Mouse (Mus musculus) lung, postnatal 4 days (tissue): Measurements from ENCODE around the gene Uckl1.

Source experiments
- DNase-seq, 2 experiments: peaks; one replicate each; pipeline ENCODE4 v3.0.0; 2021

Gene Uckl1

DNA sequence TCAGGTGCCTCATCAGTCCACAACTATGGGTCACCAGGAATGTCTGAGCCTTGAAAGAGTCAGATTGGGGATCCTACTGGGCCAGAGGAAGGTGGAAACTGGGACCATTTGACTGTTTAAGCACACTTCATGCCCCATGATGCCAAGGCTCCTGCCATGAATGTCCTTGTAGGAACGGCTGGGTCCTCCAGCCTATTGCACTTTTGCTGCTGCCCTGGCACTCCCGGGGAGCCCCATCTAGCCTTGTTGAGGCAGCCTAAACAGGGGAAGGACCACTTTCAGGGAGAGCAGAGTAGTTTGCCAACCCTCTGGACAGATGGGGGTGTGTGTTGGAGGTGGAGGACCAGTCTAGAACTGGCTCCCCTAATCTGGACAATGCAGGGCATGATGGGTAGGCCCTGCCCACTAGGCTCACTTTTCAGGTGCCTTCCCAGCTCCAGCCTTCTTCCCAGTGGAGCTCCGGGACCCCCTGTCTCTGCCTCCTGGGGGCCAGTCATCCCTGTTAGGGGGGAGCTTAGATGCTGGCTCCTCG, at the start of gene Uckl1:
Uckl1 (minus strand) TSS at position 482 of the 532 bp plus-strand sequence.
- DNase-seq, result peak in 1 of 2 experiments; percentile 21

GRCm38 (mm10) chr2:181632624-181633023, 47.9 kb upstream of the Uckl1 start:
- no peak for DNase-seq

DNA sequence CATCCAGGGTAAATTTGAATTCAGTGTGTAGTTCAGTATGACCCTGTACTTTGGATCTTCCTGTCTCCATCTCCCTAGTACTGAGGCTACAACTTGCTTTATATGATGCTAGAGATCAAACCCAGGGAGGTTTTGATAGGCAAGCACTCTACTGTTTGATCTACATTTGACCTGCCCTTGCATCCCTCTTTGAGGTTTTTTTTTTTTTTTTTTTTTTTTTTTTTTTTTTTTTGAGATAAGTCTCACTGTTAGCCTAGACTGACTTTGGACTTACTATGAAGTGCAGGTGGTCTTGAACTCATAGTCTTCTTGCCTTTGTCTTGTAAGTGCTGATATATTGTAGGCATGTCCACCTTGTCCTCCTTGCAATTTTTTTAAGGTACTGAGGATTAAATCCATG, 43.8 kb upstream of the Uckl1 start:
- DNase-seq, result no peak

DNA sequence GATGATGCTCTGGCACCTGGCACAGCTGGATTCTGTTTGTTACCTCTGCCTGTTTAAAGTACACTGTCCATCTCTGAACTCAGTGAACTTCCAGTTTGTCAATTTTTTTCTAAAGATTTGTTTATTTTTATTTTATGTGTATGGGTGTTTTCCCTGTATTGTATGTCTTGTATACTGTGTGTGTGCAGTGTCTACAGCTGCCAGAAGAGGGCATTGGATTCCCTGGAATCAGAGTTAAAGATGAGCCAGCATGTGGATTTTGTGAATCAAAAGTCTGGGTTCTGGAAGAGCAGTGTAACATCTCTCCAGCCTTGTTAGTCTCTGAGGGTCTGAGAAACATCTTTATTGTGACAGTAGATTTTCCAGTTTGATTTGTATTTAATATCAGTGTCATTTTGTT, 38.7 kb upstream of the Uckl1 start:
- DNase-seq, result peak in 1 of 2 experiments; percentile 28

- no peak for DNase-seq
Measured at GRCm38 (mm10) chr2:181618761-181619495, 34.2 kb upstream of the Uckl1 start.

GRCm38 (mm10) chr2:181602367-181602766, 17.7 kb upstream of the Uckl1 start:
- no peak for DNase-seq

DNA sequence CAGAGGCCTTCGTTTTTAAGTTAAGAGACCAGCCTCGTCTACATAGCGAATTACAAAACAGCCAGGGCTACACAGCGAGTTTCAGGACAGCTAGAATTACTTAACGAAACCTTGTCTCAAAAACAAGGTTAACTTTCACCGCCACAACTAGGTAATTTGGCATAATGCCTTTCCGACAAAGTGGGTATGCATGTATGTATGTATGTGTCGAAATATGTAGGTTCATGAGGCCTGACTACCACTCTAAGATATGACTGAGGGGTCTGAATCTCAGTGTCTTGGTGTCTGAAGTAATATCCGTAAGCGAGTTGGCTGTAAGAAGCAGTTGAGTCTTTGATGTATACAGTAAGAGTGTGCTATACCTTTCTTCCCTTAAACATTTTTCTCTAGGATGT, 17.1 kb upstream of the Uckl1 start:
- DNase-seq, result no peak

- peak; percentile 97 for DNase-seq
Measured at GRCm38 (mm10) chr2:181600828-181601750, 16.4 kb upstream of the Uckl1 start.

GRCm38 (mm10) chr2:181600226-181600758, 15.6 kb upstream of the Uckl1 start:
- DNase-seq, result no peak

DNA sequence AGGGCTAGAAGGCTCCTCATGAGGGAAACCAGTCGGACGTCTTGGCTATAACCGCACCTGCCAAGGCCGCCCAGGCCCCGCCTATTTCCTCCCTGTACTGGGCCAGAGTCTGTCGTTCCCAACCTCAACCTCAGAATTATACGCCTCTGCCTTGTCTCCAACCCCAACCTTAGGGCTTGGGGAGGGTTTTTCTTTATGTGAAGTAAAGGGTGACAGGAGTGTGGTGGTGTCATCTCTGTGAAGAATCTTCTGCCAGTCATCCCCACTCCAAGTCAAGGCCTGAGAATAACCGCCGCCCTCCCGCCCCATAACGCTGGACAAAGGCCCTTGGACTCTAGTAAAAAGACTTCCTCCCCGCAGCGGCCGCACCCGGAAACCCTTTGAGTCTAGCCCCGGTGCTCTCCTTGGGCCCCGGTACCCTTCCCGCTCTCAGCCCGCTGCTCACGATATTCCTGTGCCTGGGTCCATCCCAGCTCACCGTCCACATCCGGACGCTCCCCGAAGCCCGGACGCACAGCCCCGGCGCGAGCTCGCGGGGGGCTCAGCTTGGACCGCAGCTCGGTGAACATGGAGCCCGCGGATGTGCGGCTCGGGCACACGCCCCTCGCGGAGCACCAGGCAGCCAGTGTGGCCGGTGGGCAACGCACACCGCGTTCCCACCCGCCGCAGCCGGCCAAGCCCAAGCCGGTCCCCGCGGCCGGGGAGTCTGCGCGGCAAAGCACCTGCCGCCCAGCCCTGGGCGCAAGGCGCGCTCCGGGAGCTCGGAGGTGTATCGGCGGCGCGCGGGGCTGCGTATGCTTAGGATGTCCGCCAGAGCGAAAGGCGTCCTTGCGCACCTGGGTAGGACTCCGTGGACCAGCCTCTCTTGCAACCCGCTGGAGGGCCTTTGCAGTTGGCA, 14.0 kb upstream of the Uckl1 start, which contains the start of gene Samd10:
Samd10 (minus strand) TSS at position 759 of the 898 bp plus-strand sequence.
- DNase-seq, result peak; percentile 73 to 80

DNA sequence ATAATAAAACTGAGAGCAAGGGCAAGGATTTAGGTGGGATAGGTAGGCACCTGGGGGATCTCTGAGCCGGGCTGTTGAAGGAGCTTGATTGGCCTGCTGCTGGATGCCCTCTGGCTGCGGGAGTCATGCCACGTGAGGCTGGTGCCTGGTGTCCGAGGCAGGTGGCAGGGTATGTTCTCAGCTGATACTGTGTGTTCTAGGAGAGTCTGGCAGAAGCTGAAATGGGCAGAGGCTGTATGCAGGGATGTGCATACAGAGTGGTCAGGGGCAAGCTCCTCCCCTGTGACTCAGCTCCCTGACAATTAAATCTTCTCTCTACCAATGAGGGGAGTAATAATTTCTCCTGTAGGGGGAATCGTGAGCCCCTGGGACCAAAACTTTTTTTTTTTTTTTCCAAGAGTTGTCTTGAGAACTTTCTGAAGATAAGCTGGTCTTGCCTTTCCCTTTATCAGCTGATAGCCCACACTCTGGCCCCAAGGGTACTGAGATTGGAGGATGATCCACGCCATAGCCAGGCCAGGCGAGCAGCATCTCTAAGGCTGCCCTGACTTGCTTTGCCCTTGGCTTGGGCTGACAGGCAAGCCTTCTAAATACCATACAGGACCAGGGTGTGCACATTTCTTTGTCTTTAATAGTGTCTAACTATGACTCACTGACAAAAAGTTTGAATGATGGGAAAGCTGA, 12.8 kb upstream of the Uckl1 start:
- peak in 1 of 2 experiments; percentile 21 for DNase-seq

DNA sequence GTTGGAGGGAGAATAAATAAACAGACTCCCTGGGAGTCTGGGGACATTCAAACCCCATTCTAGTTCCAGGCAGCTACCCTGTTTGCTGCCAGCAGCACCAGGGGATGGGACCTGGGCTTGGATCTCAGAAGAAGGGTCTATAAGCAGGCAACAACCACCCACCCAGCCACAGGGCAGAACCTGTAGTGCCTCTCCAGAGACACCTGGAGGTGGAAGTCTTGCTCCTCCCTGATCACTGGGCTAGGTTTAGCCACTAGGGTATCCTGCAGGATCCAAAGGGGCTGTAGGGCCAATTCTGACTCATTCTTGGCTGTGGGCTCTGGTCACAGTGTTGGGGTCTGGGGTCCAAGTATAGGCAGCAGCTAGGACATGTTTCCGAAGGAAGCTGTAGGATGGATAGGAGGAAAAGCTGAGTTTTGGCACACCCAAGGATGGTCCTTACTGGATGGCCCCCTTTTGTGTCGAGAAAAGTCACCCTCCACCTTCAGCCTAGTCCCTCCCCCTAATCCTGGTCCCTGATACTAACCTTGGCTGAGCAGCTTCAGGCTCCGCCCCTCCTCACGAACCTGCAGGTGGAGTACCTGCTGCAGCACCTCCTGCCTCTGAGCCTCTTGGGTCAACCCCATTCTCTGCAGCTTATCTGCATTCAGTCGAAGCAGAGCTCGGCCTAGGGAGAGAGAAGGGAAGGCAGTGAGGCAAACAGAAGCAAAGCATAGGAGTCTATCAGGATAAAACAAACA, 11.7 kb upstream of the Uckl1 start:
- DNase-seq, result peak; percentile 3 to 21

DNA sequence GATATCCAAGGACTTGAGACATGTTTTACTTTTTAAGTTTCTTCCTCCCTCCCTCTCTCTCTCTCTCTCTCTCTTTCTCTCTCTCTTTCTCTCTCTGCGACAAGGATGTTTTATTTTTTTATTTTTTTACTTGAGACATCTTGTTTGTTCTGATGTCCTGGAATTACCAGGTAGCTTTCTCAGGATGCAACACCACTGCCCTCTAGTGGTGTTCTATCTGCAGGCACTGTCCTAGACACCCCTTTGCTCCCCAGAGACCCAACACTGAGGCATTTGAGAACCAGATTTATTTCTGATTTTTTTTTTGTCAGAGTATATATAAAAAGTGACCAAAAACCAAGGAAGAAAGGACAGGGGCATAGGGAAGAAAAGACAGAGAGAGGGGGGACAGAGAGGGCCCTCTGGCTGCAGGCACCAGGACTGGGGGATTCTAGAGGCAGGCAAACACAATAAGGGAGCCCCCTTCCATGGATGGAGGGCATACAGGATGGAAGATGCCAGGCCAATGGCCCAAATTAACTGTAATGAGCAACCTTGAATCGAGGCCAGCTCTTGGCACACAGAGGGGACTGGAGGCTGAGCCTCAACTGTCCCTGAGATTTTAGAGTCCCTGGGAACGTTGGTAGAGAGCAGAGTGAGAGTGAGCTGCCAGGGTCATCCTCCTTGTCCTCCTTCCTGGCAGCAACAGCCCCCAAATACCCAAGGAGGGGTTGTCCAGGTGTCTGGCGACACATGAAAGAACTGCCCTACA, 10.4 kb upstream of the Uckl1 start:
- peak in 1 of 2 experiments; percentile 46 for DNase-seq

- DNase-seq, result peak in 1 of 2 experiments; percentile 3
Measured at GRCm38 (mm10) chr2:181593937-181594336, 9.2 kb upstream of the Uckl1 start.

DNA sequence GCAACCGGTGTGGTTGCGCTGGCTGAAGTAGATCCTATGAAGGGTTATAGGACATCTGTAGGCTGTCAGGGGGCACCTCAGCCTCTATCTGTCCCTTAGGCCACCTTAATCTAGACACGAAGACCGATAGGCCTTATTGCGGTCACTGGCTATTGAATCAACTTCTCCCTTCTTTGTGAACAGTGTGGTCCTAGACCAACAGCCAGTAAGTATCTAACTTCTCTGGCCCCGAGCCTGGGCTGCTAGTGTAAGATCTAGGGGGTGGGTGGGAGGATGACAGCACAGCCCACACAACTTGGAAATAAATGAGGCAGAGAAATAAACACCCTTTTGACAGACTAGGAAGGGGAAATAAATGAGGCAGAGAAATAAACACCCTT, 8.3 kb upstream of the Uckl1 start:
- DNase-seq, result no peak

DNA sequence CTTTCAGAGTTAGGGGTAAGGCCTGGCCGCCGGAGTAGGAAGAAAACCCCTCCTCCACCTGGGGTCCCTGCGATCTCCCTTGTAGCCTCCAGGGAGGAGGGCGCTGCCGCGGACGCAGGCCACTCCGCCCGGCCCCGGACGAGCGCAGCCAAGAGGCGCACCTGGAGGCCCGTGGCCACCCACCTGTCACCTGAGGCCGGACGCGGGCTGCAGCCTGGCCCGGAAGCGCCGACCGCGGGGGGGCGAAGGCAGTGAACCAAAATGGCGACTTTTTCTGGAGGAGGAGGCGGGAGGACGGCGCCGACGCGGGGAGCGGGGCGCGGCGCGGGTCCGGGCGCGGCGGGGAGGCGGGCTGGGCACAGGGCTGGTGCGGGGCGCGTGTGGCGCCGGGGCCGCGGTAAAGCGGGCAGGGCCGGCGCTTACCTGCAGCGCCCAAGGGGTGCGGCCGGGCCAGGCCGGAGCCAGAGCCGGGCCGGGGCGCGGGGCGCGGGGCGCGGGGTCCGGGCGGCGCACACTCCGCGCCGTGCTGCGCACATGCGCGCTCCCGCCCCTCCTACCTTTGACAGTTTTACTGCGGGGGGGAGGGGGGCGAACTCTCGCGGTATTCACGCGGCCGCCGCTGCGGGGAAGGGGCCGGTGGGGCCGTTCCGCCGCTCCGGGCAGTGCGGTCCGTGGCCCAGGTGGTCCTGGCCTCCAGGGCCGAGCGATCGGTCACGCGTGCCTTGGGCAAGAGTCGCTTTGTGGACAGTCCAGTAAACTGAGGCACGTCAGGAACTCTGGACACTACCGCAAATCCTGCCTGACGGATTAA, 7.7 kb upstream of the Uckl1 start, which contains the start of gene Zfp512b:
Zfp512b (minus strand) TSS at position 573 of the 811 bp plus-strand sequence.
- peak; percentile 78 to 83 for DNase-seq

- peak in 1 of 2 experiments; percentile 25 for DNase-seq
Measured at GRCm38 (mm10) chr2:181591528-181592085, 6.9 kb upstream of the Uckl1 start, which contains the start of gene Prpf6. Gene Prpf6, plus strand, starts transcription at chr2:181591868.

GRCm38 (mm10) chr2:181590471-181590870, 5.8 kb upstream of the Uckl1 start:
- no peak for DNase-seq

DNA sequence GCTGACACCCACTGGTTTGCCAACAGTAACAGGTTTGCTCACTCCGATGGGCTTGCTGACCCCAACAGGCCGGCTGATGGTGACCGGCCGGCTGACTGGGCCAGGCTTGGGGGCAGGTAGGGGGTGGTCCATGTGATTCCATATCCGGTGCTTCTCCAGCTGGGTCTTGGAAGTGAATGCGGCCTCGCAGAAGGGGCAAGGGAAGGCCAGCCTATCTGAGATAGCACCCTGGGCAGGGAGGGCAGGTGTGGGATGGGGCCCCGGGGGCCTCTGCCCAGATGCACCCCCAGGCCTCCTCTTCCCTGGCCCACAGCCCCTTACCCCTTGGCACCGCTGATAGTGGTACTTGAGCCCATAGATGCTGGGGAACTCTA, 5.0 kb upstream of the Uckl1 start:
- DNase-seq, result peak in 1 of 2 experiments; percentile 23
